Mouse (Mus musculus) lung, adult 2 months (tissue): ENCODE measurements at regions not wholly inside any gene's neighbourhood (a gene's known extent, or its start where the extent isn't known, plus 50 kb on each side); places are given as distances from the start of the nearest gene placed in this dataset.

Experiments used
- DNase-seq: peaks from one replicate; pipeline ENCODE4 v3.0.0; 2022
- H3K4me1 ChIP-seq: fragments of 200-500 bp; 2 replicates; pipeline ENCODE4 v1.6.1; 2011; ENCODE audit warnings: low read length; ENCODE audit not compliant: control insufficient read depth, insufficient read depth
- H3K4me3 ChIP-seq: fragments of 200-500 bp; replicated peaks from 2 replicates; pipeline ENCODE3; 2011; ENCODE audit warnings: low read depth, mild to moderate bottlenecking, control low read depth, low read length; ENCODE audit errors: extremely low read depth
- CTCF ChIP-seq: fragments of 200-500 bp; IDR thresholded peaks from 2 replicates; pipeline ENCODE4 v1.5.1; 2011; ENCODE audit warnings: mild to moderate bottlenecking, low read length, control low read depth; ENCODE audit not compliant: insufficient read depth
- POLR2A ChIP-seq: fragments of 200-500 bp; IDR thresholded peaks from 2 replicates; pipeline ENCODE4 v1.6.1; 2011; ENCODE audit warnings: low read depth, mild to moderate bottlenecking, control low read depth, low read length, borderline replicate concordance; ENCODE audit errors: extremely low read depth
- WGBS: fragments of 180-500 bp; shearing (Covaris S2); methylation state at CpG from one replicate; pipeline ENCODE4 v1.1.7; 2018; 5-methylcytosine and 5-hydroxymethylcytosine counted together

- no peak for DNase-seq
- Histone ChIP-seq H3K4me3 (no peak overlapping the region), H3K4me1 (peaks cover 7% of the 10 kb centered on the region)
- TF ChIP-seq POLR2A (no peak), CTCF (no peak)
- WGBS: 27% methylated on average over 12 of the region's 12 CpGs
Observed at GRCm38 (mm10) chr7:113059211-113059966, 105.6 kb downstream of the Rassf10 start.

DNA sequence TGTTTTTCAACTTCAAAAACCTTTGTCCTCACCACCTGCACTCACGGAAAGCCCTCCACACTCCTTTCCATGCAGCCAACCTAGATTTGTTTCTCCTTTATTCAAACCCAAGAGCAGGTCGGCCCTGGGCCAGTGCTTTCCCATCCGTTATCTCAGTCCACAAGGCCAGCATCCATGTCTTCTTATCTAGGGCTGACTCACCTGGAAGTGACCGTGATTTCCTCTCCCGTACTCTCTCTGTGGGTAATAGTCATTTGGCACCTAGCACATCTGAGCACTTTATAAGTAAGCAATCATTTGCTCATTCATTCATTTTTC is 106.2 kb downstream of the Rassf10 start:
- 51% methylated on average over 5 of the region's 5 CpGs for WGBS
- Histone ChIP-seq H3K4me1 (peaks cover 7% of the 10 kb centered on the region), H3K4me3 (no peak overlapping the region)
- TF ChIP-seq CTCF: no peak
- TF ChIP-seq POLR2A: no peak
- DNase-seq: no peak

- no peak overlapping the region for H3K4me3 ChIP-seq
- WGBS: 81% methylated on average over 7 of the region's 7 CpGs
- H3K4me1 ChIP-seq: peaks cover 7% of the 10 kb centered on the region
- DNase-seq: no peak
- TF ChIP-seq CTCF (no peak), POLR2A (no peak)
Observed at GRCm38 (mm10) chr7:113060991-113061390, 107.2 kb downstream of the Rassf10 start.

GRCm38 (mm10) chr7:113066536-113066935 is 112.8 kb downstream of the Rassf10 start:
- no peaks in the 10 kb centered on the region for H3K4me1 ChIP-seq
- TF ChIP-seq CTCF: no peak
- no peak for TF ChIP-seq POLR2A
- 37% methylated on average over 12 of the region's 12 CpGs for whole genome bisulfite sequencing
- no peak overlapping the region for H3K4me3 ChIP-seq
- no peak for DNase-seq

DNA sequence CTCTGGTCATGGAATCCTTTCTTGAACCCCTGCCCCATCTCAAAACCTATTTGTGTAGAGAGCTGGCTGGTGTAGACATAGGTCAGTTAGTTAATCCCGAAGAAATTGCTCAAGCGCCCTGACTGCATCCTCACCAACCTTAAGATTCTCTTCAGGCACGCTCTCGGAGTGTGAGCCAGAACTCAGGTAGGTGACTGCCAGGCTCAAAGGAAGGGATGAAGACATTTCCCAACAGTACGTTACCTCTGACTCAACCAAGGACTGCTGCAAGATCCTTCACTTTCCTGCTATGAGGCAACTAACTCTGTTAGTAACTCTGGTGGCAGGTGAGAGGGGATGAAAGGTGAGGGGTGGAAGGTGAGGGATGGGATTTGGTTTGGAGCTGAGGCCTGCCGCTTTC is 114.5 kb downstream of the Rassf10 start:
- DNase-seq: no peak
- WGBS: 90% methylated on average over 6 of the region's 6 CpGs
- TF ChIP-seq POLR2A (no peak), CTCF (no peak)
- Histone ChIP-seq H3K4me3 (no peak overlapping the region), H3K4me1 (no peaks in the 10 kb centered on the region)

DNA sequence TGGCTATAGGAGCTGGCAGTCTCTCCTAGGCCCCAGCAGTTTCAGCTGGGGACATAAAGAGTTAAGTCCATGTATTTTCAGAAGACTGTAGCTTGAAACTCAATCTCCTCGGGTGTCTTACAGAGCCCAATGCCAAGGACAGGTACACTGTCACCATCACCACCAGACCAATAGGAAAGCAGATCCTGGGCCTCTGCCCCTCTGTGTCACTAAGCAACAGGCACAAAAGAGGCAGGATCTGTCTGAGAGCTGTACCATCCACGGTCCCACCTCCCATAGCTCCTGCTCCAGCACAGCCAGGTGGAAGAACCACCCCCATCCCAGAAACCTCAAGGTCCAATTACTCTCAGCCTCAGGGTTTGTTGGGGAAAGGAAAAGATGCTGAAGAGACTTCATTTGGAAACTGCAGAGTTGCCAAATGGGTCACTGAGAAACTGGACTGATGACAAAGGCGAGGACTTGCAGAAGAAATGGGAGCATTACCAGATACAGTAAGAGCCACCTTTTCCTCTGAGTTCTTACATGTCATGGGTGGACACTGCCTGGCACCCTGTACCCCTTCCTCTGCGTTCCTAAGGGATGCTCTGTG is 115.7 kb downstream of the Rassf10 start:
- H3K4me1 ChIP-seq: no peaks in the 10 kb centered on the region
- 69% methylated on average over 4 of the region's 4 CpGs for WGBS
- no peak for DNase-seq
- H3K4me3 ChIP-seq: no peak overlapping the region
- TF ChIP-seq POLR2A (no peak), CTCF (no peak)

DNA sequence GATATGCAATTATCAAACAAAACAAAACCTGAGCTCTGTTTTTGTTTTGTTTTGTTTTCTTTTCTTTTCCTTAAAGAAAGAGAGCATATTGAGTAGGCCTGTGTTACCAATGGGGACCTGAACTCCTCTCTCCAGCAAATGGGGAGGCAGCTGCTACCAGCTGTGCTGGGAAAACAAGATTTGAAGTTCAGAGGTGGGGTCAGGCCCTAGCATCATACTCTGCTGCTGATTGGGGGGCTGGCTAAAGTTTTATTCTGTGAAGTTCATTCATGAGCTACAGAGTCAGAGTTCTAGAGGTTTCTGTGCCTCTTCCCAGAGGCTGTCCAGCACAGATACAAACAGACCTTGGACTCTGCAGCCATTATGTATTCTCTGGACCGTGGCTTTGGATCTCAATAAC is 117.7 kb downstream of the Rassf10 start:
- TF ChIP-seq CTCF (no peak), POLR2A (no peak)
- 62% methylated on average over 1 of the region's 1 CpGs for WGBS
- Histone ChIP-seq H3K4me3 (no peak overlapping the region), H3K4me1 (no peaks in the 10 kb centered on the region)
- no peak for DNase-seq

GRCm38 (mm10) chr7:113073781-113074180 is 120.0 kb downstream of the Rassf10 start:
- no peak for DNase-seq
- no peak for TF ChIP-seq POLR2A
- no peak for TF ChIP-seq CTCF
- 60% methylated on average over 6 of the region's 6 CpGs for WGBS
- Histone ChIP-seq H3K4me1 (no peaks in the 10 kb centered on the region), H3K4me3 (no peak overlapping the region)

DNA sequence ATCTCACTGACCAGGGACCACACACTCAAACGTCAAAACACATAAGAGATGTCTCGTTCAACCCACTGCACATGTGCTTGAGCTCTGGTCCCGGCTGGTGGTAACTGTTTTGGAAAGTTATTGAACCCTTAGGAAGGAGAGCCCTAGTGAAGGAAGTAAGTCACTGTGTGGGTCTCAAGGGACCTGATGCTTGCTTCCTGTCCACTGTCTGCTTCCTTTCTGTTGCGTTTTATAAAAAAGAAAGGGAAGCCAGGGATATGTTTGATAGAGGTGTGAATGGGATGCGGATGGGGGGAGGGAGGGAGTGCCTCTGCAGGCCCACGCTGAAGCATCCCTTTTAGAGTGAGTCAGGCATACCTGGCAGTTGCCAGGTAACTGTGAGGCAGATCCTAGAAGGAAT is 121.6 kb downstream of the Rassf10 start:
- Histone ChIP-seq H3K4me3 (no peak overlapping the region), H3K4me1 (no peaks in the 10 kb centered on the region)
- 44% methylated on average over 6 of the region's 6 CpGs for WGBS
- TF ChIP-seq POLR2A (no peak), CTCF (no peak)
- DNase-seq: no peak

GRCm38 (mm10) chr7:113076243-113076642 is 122.5 kb downstream of the Rassf10 start:
- 73% methylated on average over 7 of the region's 7 CpGs for WGBS

More at GRCm38 (mm10) chr7:113076243-113076642, 122.5 kb downstream of the Rassf10 start:
- Histone ChIP-seq H3K4me1 (no peaks in the 10 kb centered on the region), H3K4me3 (no peak overlapping the region)
- TF ChIP-seq POLR2A (no peak), CTCF (no peak)
- DNase-seq: no peak
